Mouse (Mus musculus) CH12.LX (cell line): Measurements from ENCODE around the gene Snap25. TPM values are rescaled to one million over a fixed set of nuclear protein-coding genes. Genes with fewer than 3 reads are reported as not detected.

Source experiments
- DNase-seq: peaks from one replicate; pipeline ENCODE4 v3.0.0-alpha.2; 2013; ENCODE audit errors: extremely low read depth
- H3K27ac ChIP-seq: 2 replicates; pipeline ENCODE4 v1.5.1; 2012; ENCODE audit warnings: low read depth, mild to moderate bottlenecking, control low read depth, moderate library complexity; ENCODE audit not compliant: insufficient read depth
- H3K27me3 ChIP-seq: replicated peaks from 2 replicates; pipeline ENCODE3; 2012; ENCODE audit warnings: inconsistent platforms
- H3K36me3 ChIP-seq, 2 experiments: replicated peaks in 1 of 2; 2 replicates each; pipeline versions ENCODE3 to v1.6.1; 2012; ENCODE audit warnings: inconsistent platforms in 1 of 2, low read length in 1 of 2, mild to moderate bottlenecking in 1 of 2, mixed read lengths in 1 of 2, moderate library complexity in 1 of 2; ENCODE audit not compliant: control insufficient read depth in 1 of 2, insufficient read depth in 1 of 2
- H3K4me1 ChIP-seq, 2 experiments: 2 replicates each; pipeline ENCODE4 v1.6.1; 2012; ENCODE audit warnings: inconsistent platforms in 1 of 2, moderate library complexity in 1 of 2; ENCODE audit not compliant: insufficient read depth in 2 of 2, control insufficient read depth in 1 of 2
- H3K4me2 ChIP-seq: 2 replicates; pipeline ENCODE4 v1.6.1; 2012; ENCODE audit warnings: low read depth, mild to moderate bottlenecking, control low read depth; ENCODE audit not compliant: poor library complexity, insufficient read depth, severe bottlenecking
- H3K4me3 ChIP-seq, 3 experiments: fragments of 150-350 bp in 1 of 3; sonication (generic) in 1 of 3; replicated peaks in 1 of 3; 2 replicates each; pipeline versions ENCODE3 to v1.5.1; 2011 to 2012; ENCODE audit warnings: low read depth in 2 of 3, low read length in 2 of 3, mild to moderate bottlenecking in 2 of 3, moderate library complexity in 2 of 3, control low read depth in 1 of 3, improper control_type of control experiment in 1 of 3, inconsistent platforms in 1 of 3, mixed read lengths in 1 of 3; ENCODE audit not compliant: poor library complexity in 1 of 3
- H3K79me2 ChIP-seq: replicated peaks from 2 replicates; pipeline ENCODE4 v1.6.1; 2012; ENCODE audit warnings: mild to moderate bottlenecking, moderate library complexity; ENCODE audit not compliant: control insufficient read depth, poor library complexity, insufficient read depth, severe bottlenecking; ENCODE audit errors: extremely low read depth
- H3K9ac ChIP-seq: 2 replicates; pipeline ENCODE4 v1.6.1; 2012; ENCODE audit warnings: low read depth, mild to moderate bottlenecking, control low read depth, moderate library complexity; ENCODE audit not compliant: insufficient read depth
- H3K9me3 ChIP-seq: replicated peaks from 2 replicates; pipeline ENCODE3; 2012; ENCODE audit warnings: low read length, inconsistent platforms, mixed read lengths
- E2F4 ChIP-seq: IDR thresholded peaks from 2 replicates; pipeline ENCODE4 v1.6.1; 2011; ENCODE audit warnings: low read depth, low read length, improper control_type of control experiment; ENCODE audit not compliant: insufficient replicate concordance
- EP300 ChIP-seq: IDR thresholded peaks from 2 replicates; pipeline ENCODE4 v1.6.1; 2011; ENCODE audit warnings: low read length, improper control_type of control experiment
- ETS1 ChIP-seq: conservative IDR thresholded peaks from 2 replicates; pipeline ENCODE4 v1.6.1; 2012; ENCODE audit warnings: low read depth, mild to moderate bottlenecking, inconsistent platforms, low read length, improper control_type of control experiment, moderate library complexity
- GABPA ChIP-seq: IDR thresholded peaks from 2 replicates; pipeline ENCODE4 v1.6.1; 2012; ENCODE audit warnings: low read depth, low read length, improper control_type of control experiment, inconsistent platforms; ENCODE audit not compliant: insufficient replicate concordance
- HCFC1 ChIP-seq: IDR thresholded peaks from 2 replicates; pipeline ENCODE4 v1.6.1; 2012; ENCODE audit warnings: low read depth, mild to moderate bottlenecking, inconsistent platforms, low read length, improper control_type of control experiment
- KAT2A ChIP-seq: IDR thresholded peaks from 2 replicates; pipeline ENCODE4 v1.6.1; 2012; ENCODE audit warnings: low read length, improper control_type of control experiment, inconsistent platforms; ENCODE audit not compliant: insufficient replicate concordance
- MAZ ChIP-seq: IDR thresholded peaks from 2 replicates; pipeline ENCODE4 v1.6.1; 2012; ENCODE audit warnings: low read depth, mild to moderate bottlenecking, inconsistent platforms, low read length, improper control_type of control experiment, moderate library complexity
- MEF2A ChIP-seq: IDR thresholded peaks from 2 replicates; pipeline ENCODE4 v1.6.1; 2014; ENCODE audit warnings: low read depth, mild to moderate bottlenecking, inconsistent platforms, low read length, improper control_type of control experiment, borderline replicate concordance
- MYC ChIP-seq: IDR thresholded peaks from 2 replicates; pipeline ENCODE4 v1.6.1; 2011; ENCODE audit warnings: low read depth, mild to moderate bottlenecking, improper control_type of control experiment, low read length
- NELFE ChIP-seq: IDR thresholded peaks from 2 replicates; pipeline ENCODE4 v1.6.1; 2011; ENCODE audit warnings: low read depth, low read length, improper control_type of control experiment
- NRF1 ChIP-seq: IDR thresholded peaks from 2 replicates; pipeline ENCODE4 v1.6.1; 2014; ENCODE audit warnings: low read depth, mild to moderate bottlenecking, inconsistent platforms, low read length, improper control_type of control experiment, moderate library complexity
- POLR2A ChIP-seq: IDR thresholded peaks from 2 replicates; pipeline ENCODE4 v1.6.1; 2011; ENCODE audit warnings: low read depth, mild to moderate bottlenecking, improper control_type of control experiment, low read length
- POLR2AphosphoS2 ChIP-seq: IDR thresholded peaks from 2 replicates; pipeline ENCODE4 v1.6.1; 2011; ENCODE audit warnings: low read depth, low read length, improper control_type of control experiment
- RCOR1 ChIP-seq: conservative IDR thresholded peaks from 2 replicates; pipeline ENCODE4 v1.6.1; 2012; ENCODE audit warnings: low read depth, mild to moderate bottlenecking, inconsistent platforms, low read length, improper control_type of control experiment
- TBP ChIP-seq: conservative IDR thresholded peaks from 2 replicates; pipeline ENCODE4 v1.6.1; 2011; ENCODE audit warnings: low read depth, low read length, improper control_type of control experiment
- TCF12 ChIP-seq: IDR thresholded peaks from 2 replicates; pipeline ENCODE4 v1.6.1; 2014; ENCODE audit warnings: low read depth, mild to moderate bottlenecking, inconsistent platforms, low read length, improper control_type of control experiment
- USF2 ChIP-seq: conservative IDR thresholded peaks from 2 replicates; pipeline ENCODE4 v1.6.1; 2011; ENCODE audit warnings: low read depth, low read length, improper control_type of control experiment
- ZC3H11A ChIP-seq: IDR thresholded peaks from 2 replicates; pipeline ENCODE4 v1.6.1; 2012; ENCODE audit warnings: low read depth, mild to moderate bottlenecking, inconsistent platforms, low read length, improper control_type of control experiment
- ZMIZ1 ChIP-seq: IDR thresholded peaks from 2 replicates; pipeline ENCODE4 v1.6.1; 2012; ENCODE audit warnings: low read depth, mild to moderate bottlenecking, inconsistent platforms, low read length, improper control_type of control experiment
- dilution Hi-C: fragments of 300-500 bp; cut with MboI; formaldehyde crosslinking; loops from 2 replicates; pipeline ENCODE4 v1.14.3; 2020; ENCODE audit warnings: low sequenced_read_pairs; ENCODE audit not compliant: extremely low pct_unique_long_range_greater_than_20kb, extremely low pct_ligation_motif_present
- in situ Hi-C: fragments of 300-500 bp; cut with MboI; formaldehyde crosslinking; loops from 3 replicates; pipeline ENCODE4 v1.14.3; 2019; ENCODE audit warnings: low sequenced_read_pairs, low pct_ligation_motif_present, low pct_unique_long_range_greater_than_20kb, mixed read lengths
- polyA plus RNA-seq: library from polyadenylated mRNA; unstranded; fragments of >175 nt; gene quantifications from 2 replicates; pipeline ENCODE4 v1.2.1, GENCODE M21; 2012; ENCODE audit warnings: low read depth; ENCODE audit not compliant: insufficient read length
- total RNA-seq, 2 experiments: library from RNA; depleted of rRNA; stranded (reverse); fragments of 300-350 nt in 1 of 2; fragments of >200 nt in 1 of 2; gene quantifications; 2 replicates each; pipeline ENCODE4 v1.2.3; 2012 to 2014

Gene Snap25
- total and polyA plus RNA-seq, 3 experiments: 0.11 TPM; not detected in 2

GRCm38 (mm10) chr2:136669183-136669582 lies 44.1 kb upstream of the Snap25 start:
- no peak for DNase-seq
- Histone ChIP-seq H3K4me2 (no peak overlapping the region), H3K4me1 (no peaks in the 10 kb centered on the region), H3K36me3 (no peaks in the 10 kb centered on the region), H3K9me3 (peaks cover 9% of the 10 kb centered on the region), H3K79me2 (no peaks in the 10 kb centered on the region), H3K27ac (no peak overlapping the region), H3K4me3 (no peak overlapping the region), H3K9ac (no peak overlapping the region), H3K27me3 (no peaks in the 10 kb centered on the region)
- dilution Hi-C loops (no loop called here), in situ Hi-C loops (no loop called here)
- no peak for TF ChIP-seq KAT2A
- TF ChIP-seq NRF1: no peak

- H3K79me2 ChIP-seq: no peaks in the 10 kb centered on the region
- in situ Hi-C loops: no loop called here
- H3K4me1 ChIP-seq: no peaks in the 10 kb centered on the region
- DNase-seq: no peak
- peaks cover 9% of the 10 kb centered on the region for H3K9me3 ChIP-seq
- no peaks in the 10 kb centered on the region for H3K27me3 ChIP-seq
- no peak overlapping the region for H3K4me3 ChIP-seq
- TF ChIP-seq USF2 (no peak), EP300 (no peak), MYC (no peak), MAZ (no peak), TBP (no peak), ZMIZ1 (no peak), E2F4 (no peak), MEF2A (no peak), RCOR1 (no peak), ZC3H11A (no peak), KAT2A (no peak), HCFC1 (no peak), NRF1 (no peak), GABPA (no peak), ETS1 (no peak), NELFE (no peak), POLR2A (no peak), POLR2AphosphoS2 (no peak), TCF12 (no peak)
- dilution Hi-C loops: no loop called here
- H3K9ac ChIP-seq: no peak overlapping the region
- no peak overlapping the region for H3K27ac ChIP-seq
- no peaks in the 10 kb centered on the region for H3K36me3 ChIP-seq
- no peak overlapping the region for H3K4me2 ChIP-seq
Observed at GRCm38 (mm10) chr2:136669665-136670064, 43.6 kb upstream of the Snap25 start.
